Mouse (Mus musculus) MEL (cell line): ENCODE results near the gene Ccnd1. TPM values are rescaled to one million over a fixed set of nuclear protein-coding genes. Genes with fewer than 3 reads are reported as not detected.

ENCODE experiments used
- DNase-seq: peaks from one replicate; pipeline ENCODE4 v3.0.0; 2011; ENCODE audit warnings: low read depth, low spot score
- H3K27ac ChIP-seq: 2 replicates; pipeline ENCODE4 v1.5.1; 2012; ENCODE audit warnings: low read depth, mild to moderate bottlenecking, control low read depth, low read length, moderate library complexity; ENCODE audit not compliant: control insufficient read depth
- H3K27me3 ChIP-seq, 2 experiments: fragments of 150-350 bp in 1 of 2; sonication (generic) in 1 of 2; 2 replicates each; pipeline ENCODE4 v1.6.1; 2012; ENCODE audit warnings: low read length in 2 of 2, mild to moderate bottlenecking in 2 of 2, improper control_type of control experiment in 1 of 2, moderate library complexity in 1 of 2; ENCODE audit not compliant: insufficient read depth in 2 of 2, control insufficient read depth in 1 of 2
- H3K36me3 ChIP-seq, 2 experiments: 2 replicates each; pipeline ENCODE4 v1.6.1; 2012 to 2014; ENCODE audit warnings: low read length in 2 of 2, improper control_type of control experiment in 1 of 2, inconsistent platforms in 1 of 2, mild to moderate bottlenecking in 1 of 2; ENCODE audit not compliant: insufficient read depth in 2 of 2, control insufficient read depth in 1 of 2
- H3K4me1 ChIP-seq, 2 experiments: fragments of 150-350 bp in 1 of 2; sonication (generic) in 1 of 2; 2 replicates each; pipeline ENCODE4 v1.6.1; 2012; ENCODE audit warnings: low read length in 2 of 2, improper control_type of control experiment in 1 of 2, mild to moderate bottlenecking in 1 of 2; ENCODE audit not compliant: insufficient read depth in 2 of 2, control insufficient read depth in 1 of 2
- H3K4me3 ChIP-seq, 2 experiments: fragments of 150-350 bp in 1 of 2; sonication (generic) in 1 of 2; 2 replicates each; pipeline ENCODE4 v1.5.1; 2012; ENCODE audit warnings: low read depth in 2 of 2, low read length in 2 of 2, mild to moderate bottlenecking in 2 of 2, moderate library complexity in 2 of 2, control low read depth in 1 of 2, improper control_type of control experiment in 1 of 2; ENCODE audit not compliant: control insufficient read depth in 1 of 2, insufficient read depth in 1 of 2
- H3K79me2 ChIP-seq: 2 replicates; pipeline ENCODE4 v1.6.1; 2012; ENCODE audit warnings: mild to moderate bottlenecking, low read length, moderate library complexity; ENCODE audit not compliant: control insufficient read depth, poor library complexity, insufficient read depth
- H3K9ac ChIP-seq: 2 replicates; pipeline ENCODE4 v1.6.1; 2012; ENCODE audit warnings: low read depth, mild to moderate bottlenecking, control low read depth, low read length, moderate library complexity; ENCODE audit not compliant: control insufficient read depth, poor library complexity, severe bottlenecking
- H3K9me3 ChIP-seq: fragments of 150-350 bp; sonication (generic); replicated peaks from 2 replicates; pipeline ENCODE4 v1.6.1; 2012; ENCODE audit warnings: mild to moderate bottlenecking, low read length, improper control_type of control experiment, moderate library complexity; ENCODE audit not compliant: insufficient read depth
- CHD1 ChIP-seq: IDR thresholded peaks from 2 replicates; pipeline ENCODE4 v1.6.1; 2012; ENCODE audit warnings: low read depth, mild to moderate bottlenecking, inconsistent platforms, low read length, improper control_type of control experiment
- CHD2 ChIP-seq: IDR thresholded peaks from 2 replicates; pipeline ENCODE4 v1.6.1; 2011; ENCODE audit warnings: low read length, improper control_type of control experiment
- CTCF ChIP-seq, 3 experiments: IDR thresholded peaks in 2 of 3; conservative IDR thresholded peaks in 1 of 3; 2 replicates each; pipeline ENCODE4 v1.5.1; 2011 to 2012; ENCODE audit warnings: low read length in 3 of 3, low read depth in 2 of 3, mild to moderate bottlenecking in 2 of 3, improper control_type of control experiment in 1 of 3, inconsistent platforms in 1 of 3, mixed read lengths in 1 of 3, moderate library complexity in 1 of 3; ENCODE audit not compliant: control insufficient read depth in 1 of 3, insufficient read depth in 1 of 3, poor library complexity in 1 of 3, severe bottlenecking in 1 of 3
- E2F4 ChIP-seq: IDR thresholded peaks from 2 replicates; pipeline ENCODE4 v1.6.1; 2011; ENCODE audit warnings: low read depth, low read length, improper control_type of control experiment, borderline replicate concordance
- ELF1 ChIP-seq: IDR thresholded peaks from 2 replicates; pipeline ENCODE4 v1.6.1; 2014; ENCODE audit warnings: low read depth, mild to moderate bottlenecking, inconsistent platforms, low read length, improper control_type of control experiment, moderate library complexity
- EP300 ChIP-seq, 2 experiments: IDR thresholded peaks; 2 replicates each; pipeline ENCODE4 v1.6.1; 2011; ENCODE audit warnings: improper control_type of control experiment in 2 of 2, low read length in 2 of 2, low read depth in 1 of 2, mild to moderate bottlenecking in 1 of 2
- ETS1 ChIP-seq: IDR thresholded peaks from 2 replicates; pipeline ENCODE4 v1.6.1; 2012; ENCODE audit warnings: low read depth, mild to moderate bottlenecking, inconsistent platforms, low read length, improper control_type of control experiment, moderate library complexity
- GABPA ChIP-seq: IDR thresholded peaks from 2 replicates; pipeline ENCODE4 v1.6.1; 2012; ENCODE audit warnings: low read depth, mild to moderate bottlenecking, inconsistent platforms, low read length, improper control_type of control experiment, moderate library complexity
- GATA1 ChIP-seq: IDR thresholded peaks from 2 replicates; pipeline ENCODE4 v1.6.1; 2011; ENCODE audit warnings: low read depth, low read length, improper control_type of control experiment
- KAT2A ChIP-seq: conservative IDR thresholded peaks from 2 replicates; pipeline ENCODE4 v1.6.1; 2012; ENCODE audit warnings: low read depth, low read length, improper control_type of control experiment, inconsistent platforms
- MAFK ChIP-seq: IDR thresholded peaks from 2 replicates; pipeline ENCODE4 v1.6.1; 2011; ENCODE audit warnings: low read depth, mild to moderate bottlenecking, low read length, improper control_type of control experiment, borderline replicate concordance
- MXI1 ChIP-seq: IDR thresholded peaks from 2 replicates; pipeline ENCODE4 v1.6.1; 2011; ENCODE audit warnings: mild to moderate bottlenecking, low read depth, low read length, improper control_type of control experiment
- MYB ChIP-seq: IDR thresholded peaks from 2 replicates; pipeline ENCODE4 v1.6.1; 2011; ENCODE audit warnings: mild to moderate bottlenecking, low read depth, low read length, improper control_type of control experiment
- NELFE ChIP-seq: IDR thresholded peaks from 2 replicates; pipeline ENCODE4 v1.6.1; 2011; ENCODE audit warnings: low read depth, low read length, improper control_type of control experiment
- POLR2AphosphoS2 ChIP-seq: IDR thresholded peaks from 2 replicates; pipeline ENCODE4 v1.6.1; 2011; ENCODE audit warnings: low read length, improper control_type of control experiment
- RAD21 ChIP-seq: IDR thresholded peaks from 2 replicates; pipeline ENCODE4 v1.6.1; 2011; ENCODE audit warnings: mild to moderate bottlenecking, low read depth, low read length, improper control_type of control experiment
- SMC3 ChIP-seq: IDR thresholded peaks from 2 replicates; pipeline ENCODE4 v1.6.1; 2011; ENCODE audit warnings: low read depth, low read length, improper control_type of control experiment
- TAL1 ChIP-seq: IDR thresholded peaks from 2 replicates; pipeline ENCODE4 v1.6.1; 2012; ENCODE audit warnings: mild to moderate bottlenecking, inconsistent platforms, low read length, moderate library complexity, mixed read lengths
- UBTF ChIP-seq: IDR thresholded peaks from 2 replicates; pipeline ENCODE4 v1.6.1; 2012; ENCODE audit warnings: low read depth, mild to moderate bottlenecking, inconsistent platforms, low read length, improper control_type of control experiment, moderate library complexity, borderline replicate concordance; ENCODE audit not compliant: insufficient read depth
- USF2 ChIP-seq, 2 experiments: IDR thresholded peaks; 2 replicates each; pipeline ENCODE4 v1.6.1; 2011 to 2012; ENCODE audit warnings: improper control_type of control experiment in 2 of 2, low read length in 2 of 2, borderline replicate concordance in 1 of 2, inconsistent platforms in 1 of 2, low read depth in 1 of 2, mild to moderate bottlenecking in 1 of 2; ENCODE audit not compliant: insufficient read depth in 1 of 2
- polyA plus RNA-seq, 2 experiments: library from polyadenylated mRNA; stranded (reverse) in 1 of 2; unstranded in 1 of 2; fragments of >175 nt in 1 of 2; fragments of >200 nt in 1 of 2; gene quantifications; 2 replicates each; pipeline versions ENCODE4 v1.2.1 to v1.2.4; 2012; ENCODE audit warnings: low replicate concordance in 2 of 2, low read depth in 1 of 2; ENCODE audit not compliant: insufficient read length in 2 of 2, insufficient read depth in 1 of 2, missing spikeins in 1 of 2
- total RNA-seq: library from RNA; depleted of rRNA; stranded (reverse); fragments of 300-350 nt; gene quantifications from 2 replicates; pipeline ENCODE4 v1.2.3, GENCODE M21; 2012

Gene Ccnd1
- total and polyA plus RNA-seq, 3 experiments: 0.08 to 0.38 TPM; not detected in 1

DNA sequence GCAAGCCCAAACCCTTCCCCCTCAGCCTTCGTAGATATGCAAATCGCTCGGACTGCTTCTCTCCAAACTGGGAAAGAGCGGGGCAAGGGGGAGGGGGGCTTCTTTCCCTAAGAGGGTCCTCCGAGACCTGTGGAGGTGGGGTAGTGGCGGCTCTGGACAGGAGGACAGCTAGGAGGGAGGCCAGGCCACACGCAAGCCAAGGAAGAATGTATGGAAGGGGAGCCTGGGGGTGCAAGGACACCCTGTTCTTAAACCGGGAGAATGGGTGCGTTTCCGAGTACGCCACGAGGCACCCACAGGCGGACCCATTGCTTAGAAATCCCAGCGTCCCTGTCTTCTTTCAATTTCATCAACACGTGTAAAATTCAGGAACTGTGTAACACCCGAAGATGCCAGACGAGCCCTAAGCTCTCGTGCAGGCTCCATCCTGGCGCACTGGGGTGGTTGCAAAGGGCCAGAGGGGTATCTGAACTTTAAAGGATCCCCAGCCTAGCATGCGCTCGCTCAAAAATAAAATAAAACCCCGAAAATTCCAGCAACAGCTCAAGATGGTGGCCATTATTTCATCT is 362 bp upstream of the Ccnd1 start:
- Histone ChIP-seq H3K27ac (no peak overlapping the region), H3K4me1 (no peaks in the 10 kb centered on the region), H3K36me3 (no peaks in the 10 kb centered on the region), H3K4me3 (no peak overlapping the region), H3K27me3 (no peaks in the 10 kb centered on the region), H3K9me3 (no peaks in the 10 kb centered on the region), H3K9ac (no peak overlapping the region), H3K79me2 (no peaks in the 10 kb centered on the region)
- no peak for DNase-seq
- TF ChIP-seq MXI1: no peak
- TF ChIP-seq E2F4: no peak
- no peak for TF ChIP-seq KAT2A
- no peak for TF ChIP-seq ELF1
- TF ChIP-seq CTCF (IDR thresholded peaks at IDR 0.05 in 2 of 3, conservative IDR thresholded peaks at IDR 0.05 in 1 of 3; ENCODE audit: control insufficient read depth in 1 of 3, insufficient read depth in 1 of 3, low read depth in 2 of 3, low read length in 3 of 3, poor library complexity in 1 of 3, severe bottlenecking in 1 of 3): no peak
- no peak for TF ChIP-seq MYB
- no peak for TF ChIP-seq NELFE
- no peak for TF ChIP-seq GABPA
- TF ChIP-seq GATA1: no peak
- TF ChIP-seq UBTF: no peak
- TF ChIP-seq POLR2AphosphoS2: no peak
- no peak for TF ChIP-seq CHD2
- no peak for TF ChIP-seq RAD21
- TF ChIP-seq ETS1: no peak
- TF ChIP-seq CHD1: no peak
- TF ChIP-seq USF2 (IDR thresholded peaks at IDR 0.05; ENCODE audit: borderline replicate concordance in 1 of 2, insufficient read depth in 1 of 2, low read depth in 1 of 2, low read length in 2 of 2): no peak

DNA sequence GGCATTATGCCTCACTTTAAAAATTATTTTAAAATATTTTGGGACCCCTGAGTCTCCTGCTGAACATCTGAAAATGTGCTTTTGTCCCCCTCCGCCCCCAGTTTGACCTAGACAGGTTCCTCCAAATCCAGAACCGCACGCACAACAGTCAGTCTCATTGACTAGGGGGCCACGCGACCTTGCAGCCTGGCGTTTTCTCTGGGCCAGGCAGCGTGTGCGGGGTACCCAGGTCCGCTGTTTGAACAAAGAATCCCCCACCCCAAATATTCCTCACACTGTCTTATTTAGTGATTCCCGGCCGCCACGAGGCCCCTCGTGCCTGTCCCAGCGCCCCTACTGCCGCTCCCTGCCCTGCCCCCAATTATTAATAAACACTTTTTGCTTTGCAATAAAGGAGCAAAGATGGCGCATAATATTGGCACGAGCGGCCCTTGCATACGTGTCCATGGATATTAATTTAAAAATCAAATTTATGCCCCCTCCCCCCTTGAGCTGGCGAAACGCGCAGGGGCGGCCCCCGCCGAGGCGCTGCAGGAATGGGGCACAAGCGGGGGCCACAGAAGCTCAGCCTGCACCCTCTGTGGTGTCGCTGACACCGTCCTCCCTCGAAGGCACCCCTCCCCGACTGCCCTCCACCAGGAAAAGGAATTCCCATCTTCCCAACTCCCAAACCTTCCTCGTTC is 923 bp downstream of the Ccnd1 start:
- no peaks in the 10 kb centered on the region for H3K27me3 ChIP-seq
- no peak overlapping the region for H3K9ac ChIP-seq
- H3K4me1 ChIP-seq: no peaks in the 10 kb centered on the region
- no peak for TF ChIP-seq MAFK
- TF ChIP-seq EP300 (IDR thresholded peaks at IDR 0.05; ENCODE audit: low read depth in 1 of 2, low read length in 2 of 2): no peak
- TF ChIP-seq GATA1: no peak
- TF ChIP-seq TAL1: no peak
- no peak for TF ChIP-seq SMC3
- no peaks in the 10 kb centered on the region for H3K79me2 ChIP-seq
- H3K9me3 ChIP-seq: no peaks in the 10 kb centered on the region
- no peaks in the 10 kb centered on the region for H3K36me3 ChIP-seq
- H3K27ac ChIP-seq: no peak overlapping the region
- H3K4me3 ChIP-seq: no peak overlapping the region
- DNase-seq: no peak
